Mouse (Mus musculus) cerebellum, adult 2 months (tissue): ENCODE results near the gene 4930558C23Rik. TPM values are rescaled to one million over a fixed set of nuclear protein-coding genes. Genes with fewer than 3 reads are reported as not detected.
"Not testable (repeated sequence)": the region's sequence is repeated elsewhere in the genome, so short reads cannot be mapped to it uniquely, and the experiment has no call there.

Source experiments
- DNase-seq, 2 experiments: peaks; one replicate each; pipeline ENCODE4 v3.0.0; 2021
- H3K27ac ChIP-seq: fragments of 200-500 bp; 2 replicates; pipeline ENCODE4 v1.5.1; 2012; ENCODE audit warnings: low read length, control low read depth, inconsistent platforms; ENCODE audit not compliant: insufficient read depth
- H3K27me3 ChIP-seq: fragments of 200-500 bp; 2 replicates; pipeline ENCODE4 v1.6.1; 2012; ENCODE audit warnings: inconsistent platforms, mild to moderate bottlenecking, low read length, moderate library complexity; ENCODE audit not compliant: control insufficient read depth, insufficient read depth
- H3K4me1 ChIP-seq: fragments of 200-500 bp; 2 replicates; pipeline ENCODE4 v1.6.1; 2011; ENCODE audit warnings: low read length; ENCODE audit not compliant: control insufficient read depth, insufficient read depth
- H3K4me3 ChIP-seq: fragments of 200-500 bp; replicated peaks from 2 replicates; pipeline ENCODE3; 2011; ENCODE audit warnings: mild to moderate bottlenecking, low read depth, low read length, control low read depth; ENCODE audit not compliant: insufficient read depth
- CTCF ChIP-seq: fragments of 200-500 bp; IDR thresholded peaks from 2 replicates; pipeline ENCODE4 v1.5.1; 2011; ENCODE audit warnings: low read depth, mild to moderate bottlenecking, control low read depth, low read length, moderate library complexity, borderline replicate concordance; ENCODE audit not compliant: insufficient read depth
- POLR2A ChIP-seq: fragments of 200-500 bp; IDR thresholded peaks from 2 replicates; pipeline ENCODE4 v1.6.1; 2011; ENCODE audit warnings: low read length, control low read depth, borderline replicate concordance; ENCODE audit not compliant: insufficient read depth
- WGBS: fragments of 180-500 bp; shearing (Covaris S2); methylation state at CpG from one replicate; pipeline ENCODE4 v1.1.7; 2018; 5-methylcytosine and 5-hydroxymethylcytosine counted together
- polyA plus RNA-seq: library from polyadenylated mRNA; depleted of rRNA; stranded (reverse); fragments of >200 nt; gene quantifications from 2 replicates; pipeline ENCODE4 v1.2.3, GENCODE M21; 2012

4930558C23Rik gene
- polyA plus RNA-seq, 1 experiment = not detected

DNA sequence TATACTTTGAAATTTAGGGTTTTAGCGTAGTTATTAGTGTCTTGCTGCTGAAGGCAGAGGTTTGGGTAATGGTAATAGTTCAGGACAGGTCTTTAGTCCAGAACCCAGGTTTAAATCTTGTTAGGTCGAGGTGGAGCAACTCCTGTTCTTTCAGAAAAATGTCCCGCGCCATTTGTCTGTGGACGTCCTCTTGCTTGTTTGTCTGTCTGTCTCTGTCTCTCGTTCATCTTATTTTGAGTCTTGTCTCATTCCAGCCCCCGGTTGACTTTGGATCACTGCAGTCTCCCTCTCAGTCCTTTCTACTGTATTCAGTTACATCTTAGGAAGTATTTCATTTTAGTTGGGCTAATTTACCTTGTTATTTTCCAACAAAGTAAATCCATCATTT, 32.3 kb upstream of the 4930558C23Rik start:
- Histone ChIP-seq H3K27me3 (no peaks in the 10 kb centered on the region), H3K4me1 (peaks cover 3% of the 10 kb centered on the region; the same call in 1 of the 2 replicates), H3K27ac (no peak overlapping the region), H3K4me3 (peak overlapping the region; percentile 85)
- DNase-seq = no peak
- under 1% methylated on average over 7 of the region's 7 CpGs for WGBS
- TF ChIP-seq CTCF (no peak), POLR2A (no peak)

DNA sequence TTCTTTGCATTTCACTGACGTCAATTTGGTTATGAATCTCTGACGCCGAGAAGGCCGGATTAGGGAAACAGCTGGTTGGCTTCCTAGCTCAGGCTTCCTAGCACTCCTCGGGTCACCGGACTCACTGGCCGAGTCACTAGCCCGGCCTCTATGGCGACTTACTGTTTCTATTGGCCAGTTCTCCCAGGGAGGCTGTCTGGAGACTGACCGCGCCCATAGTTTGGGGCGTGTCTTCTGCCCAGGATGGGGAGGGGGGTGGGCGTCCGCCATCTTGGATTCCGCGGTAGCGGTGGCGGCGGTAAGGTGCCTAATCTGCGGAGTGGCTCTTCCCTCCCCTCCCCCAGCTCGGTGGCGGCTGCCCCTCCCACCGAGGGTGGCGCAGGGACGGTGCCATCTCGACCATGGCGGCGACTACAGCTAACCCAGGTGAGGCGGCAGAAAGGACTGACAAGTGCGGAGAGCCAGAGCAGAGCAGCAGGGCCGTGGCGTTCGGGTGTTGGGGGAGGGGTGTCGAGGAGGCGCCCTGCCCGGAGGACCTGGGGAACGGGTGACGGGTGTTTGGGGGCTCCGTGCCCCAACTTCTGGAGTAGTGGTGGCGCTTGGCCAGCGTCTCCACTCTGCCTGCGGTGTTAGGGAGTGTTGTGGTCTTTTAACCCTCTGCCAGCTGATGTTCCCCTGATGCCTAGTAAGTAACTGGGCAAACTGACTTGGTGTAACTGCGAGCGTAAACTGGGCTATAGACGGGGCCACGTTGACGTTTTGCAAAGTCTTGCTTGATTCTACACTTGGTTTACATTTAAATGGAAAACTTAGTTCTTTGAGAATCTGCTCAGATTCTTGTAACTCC, 31.7 kb upstream of the 4930558C23Rik start, which contains the start of gene Arnt:
Gene Arnt, plus strand, starts transcription at position 253 of the 847 bp plus-strand sequence.
- Histone ChIP-seq H3K27ac (peak within 1 kb of the TSS; percentile 42), H3K4me3 (peak within 1 kb of the TSS; percentile 85), H3K4me1 (peaks cover 3% of the 10 kb centered on the region; the same call in 1 of the 2 replicates), H3K27me3 (no peaks in the 10 kb centered on the region)
- peak; percentile 86 for TF ChIP-seq POLR2A
- no peak for TF ChIP-seq CTCF
- WGBS = under 1% methylated on average over 47 of the region's 47 CpGs
- DNase-seq = peak; percentile 90 to 95

DNA sequence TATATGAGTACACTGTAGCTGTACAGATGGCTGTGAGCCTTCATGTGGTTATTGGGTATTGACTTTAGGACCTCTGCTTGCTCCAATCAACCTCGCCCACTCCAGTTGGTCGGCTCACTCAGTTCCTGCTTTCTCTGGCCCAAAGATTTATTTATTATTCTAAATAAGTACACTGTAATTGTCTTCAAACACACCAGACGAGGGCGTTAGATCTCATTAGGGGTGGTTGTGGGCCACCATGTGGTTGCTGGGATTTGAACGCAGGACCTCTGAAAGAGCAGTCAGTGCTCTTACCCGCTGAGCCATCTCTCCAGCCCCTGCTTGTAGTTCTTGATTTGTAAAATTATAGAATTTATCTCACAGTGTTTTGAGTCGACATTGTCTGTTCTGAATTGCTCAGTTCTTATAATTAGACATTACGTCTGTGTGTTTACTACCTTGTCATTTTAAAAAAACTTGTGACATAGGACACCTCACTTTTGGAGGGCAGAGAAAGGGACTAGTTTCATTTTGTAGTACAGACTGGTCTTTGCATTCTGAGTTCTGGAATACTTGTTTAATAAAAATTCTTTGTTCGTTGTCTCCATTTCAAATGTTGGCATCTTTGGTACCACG, 30.8 kb upstream of the 4930558C23Rik start:
- WGBS = 77% methylated on average over 10 of the region's 10 CpGs
- TF ChIP-seq POLR2A = no peak
- no peak for TF ChIP-seq CTCF
- H3K27ac ChIP-seq = no peak overlapping the region
- no peaks in the 10 kb centered on the region for H3K27me3 ChIP-seq
- no peak for DNase-seq
- H3K4me3 ChIP-seq = peak overlapping the region; percentile 85
- H3K4me1 ChIP-seq = peaks cover 3% of the 10 kb centered on the region; the same call in 1 of the 2 replicates

DNA sequence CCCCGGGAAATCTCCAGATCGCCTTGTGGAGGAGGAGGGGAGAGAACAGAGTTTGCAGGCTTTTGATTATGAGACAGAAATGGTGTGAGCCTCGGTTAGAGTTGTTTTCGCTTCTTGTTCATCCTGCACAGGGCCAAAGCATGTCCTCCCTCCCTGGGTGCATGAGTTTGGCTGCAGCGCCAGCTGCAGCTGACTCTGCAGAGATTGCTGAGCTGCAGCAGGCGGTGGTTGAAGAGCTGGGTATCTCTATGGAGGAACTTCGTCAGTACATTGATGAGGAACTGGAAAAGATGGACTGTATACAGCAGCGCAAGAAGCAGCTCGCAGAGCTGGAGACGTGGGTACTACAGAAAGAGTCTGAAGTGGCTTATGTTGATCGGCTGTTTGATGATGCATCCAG, 25.8 kb upstream of the 4930558C23Rik start:
- H3K4me1 ChIP-seq, H3K27me3 ChIP-seq, DNase-seq, H3K4me3 ChIP-seq, H3K27ac ChIP-seq: not testable (repeated sequence)
- 74% methylated on average over 5 of the region's 11 CpGs for WGBS

DNA sequence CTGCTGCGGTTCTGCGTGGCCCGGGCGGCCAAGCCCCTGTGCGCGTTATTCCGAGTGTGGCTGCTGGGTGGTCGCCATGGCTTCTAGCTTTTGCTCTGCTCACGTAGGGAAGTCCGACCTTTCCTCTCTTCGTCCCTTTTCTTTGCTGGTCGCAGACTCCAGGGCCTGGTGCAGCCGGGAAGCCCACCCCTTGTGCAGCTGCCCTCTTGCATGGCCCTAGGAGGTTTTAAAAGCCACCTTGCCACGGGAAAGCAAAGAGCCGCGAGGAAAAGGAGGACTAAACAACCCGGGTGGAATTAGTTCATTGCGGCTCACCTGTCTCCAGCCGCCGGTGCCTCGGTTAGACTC, 25.2 kb upstream of the 4930558C23Rik start:
- H3K27me3 ChIP-seq, H3K4me1 ChIP-seq, H3K27ac ChIP-seq: not testable (repeated sequence)
- DNase-seq = peak; percentile 19 to 45
- peak overlapping the region; percentile 48 for H3K4me3 ChIP-seq
- 26% methylated on average over 16 of the region's 21 CpGs for WGBS

DNA sequence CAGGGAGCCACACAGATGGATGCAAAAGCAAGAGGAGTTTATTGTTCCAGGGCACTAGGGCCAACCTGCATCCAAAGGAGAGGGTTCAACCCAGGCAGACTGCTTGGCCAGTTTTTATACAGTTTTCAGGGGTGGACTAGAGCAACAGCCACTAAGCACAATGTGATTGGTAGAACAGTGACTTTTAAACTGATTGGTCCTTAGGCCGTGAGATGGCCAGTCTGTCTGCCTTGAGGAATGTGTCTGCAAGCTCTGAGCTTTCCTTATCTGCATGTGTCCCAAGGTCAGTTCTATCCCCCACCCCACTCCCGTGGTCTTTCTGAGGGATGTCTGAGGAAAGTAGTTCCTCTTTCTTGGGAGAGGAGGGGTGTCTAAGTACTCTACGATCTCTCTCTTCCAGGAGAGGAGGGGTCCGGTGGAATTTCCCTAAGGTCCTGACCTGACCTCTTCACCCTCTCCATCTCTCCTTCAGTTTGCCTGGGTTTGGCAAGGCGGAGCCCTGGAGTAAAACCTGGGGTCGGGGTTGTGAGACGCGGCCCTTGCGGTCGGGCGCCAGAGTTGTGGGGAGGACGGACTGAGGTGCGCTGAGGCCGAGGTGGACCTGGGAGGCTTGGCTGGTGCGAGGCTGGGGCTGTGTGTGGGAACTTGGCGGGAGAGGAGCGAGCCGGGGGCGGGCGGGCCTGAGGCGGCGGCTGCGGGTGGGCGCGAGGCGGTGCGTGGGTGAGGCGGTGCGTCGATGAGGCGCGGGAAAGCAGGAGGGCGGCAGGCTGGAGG, 24.7 kb upstream of the 4930558C23Rik start:
- H3K27me3 ChIP-seq, H3K4me3 ChIP-seq, DNase-seq, H3K4me1 ChIP-seq, H3K27ac ChIP-seq: not testable (repeated sequence)
- WGBS = 51% methylated on average over 18 of the region's 33 CpGs

DNA sequence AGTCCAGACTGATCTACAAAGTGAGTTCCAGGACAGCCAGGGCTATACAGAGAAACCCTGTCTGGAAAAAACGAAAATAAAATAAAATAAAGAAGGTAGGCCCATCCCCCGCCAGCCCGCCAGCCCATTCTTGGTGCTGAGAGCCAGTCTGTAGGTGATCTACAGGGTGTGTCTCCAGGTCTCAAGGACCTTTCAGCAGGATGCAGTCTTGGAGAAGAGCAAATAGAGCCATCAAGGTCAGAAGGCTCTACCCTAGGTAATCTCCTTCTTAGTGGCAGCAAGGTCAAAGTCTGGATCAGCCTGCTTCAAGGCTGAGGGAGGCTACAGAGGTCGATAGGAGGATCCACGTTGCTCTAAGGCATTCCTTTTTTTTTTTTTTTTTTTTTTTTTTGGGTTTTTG, 23.8 kb upstream of the 4930558C23Rik start:
- not testable (repeated sequence) for DNase-seq, H3K4me3 ChIP-seq, H3K27me3 ChIP-seq, H3K27ac ChIP-seq, H3K4me1 ChIP-seq
- WGBS = 82% methylated on average over 5 of the region's 5 CpGs

DNA sequence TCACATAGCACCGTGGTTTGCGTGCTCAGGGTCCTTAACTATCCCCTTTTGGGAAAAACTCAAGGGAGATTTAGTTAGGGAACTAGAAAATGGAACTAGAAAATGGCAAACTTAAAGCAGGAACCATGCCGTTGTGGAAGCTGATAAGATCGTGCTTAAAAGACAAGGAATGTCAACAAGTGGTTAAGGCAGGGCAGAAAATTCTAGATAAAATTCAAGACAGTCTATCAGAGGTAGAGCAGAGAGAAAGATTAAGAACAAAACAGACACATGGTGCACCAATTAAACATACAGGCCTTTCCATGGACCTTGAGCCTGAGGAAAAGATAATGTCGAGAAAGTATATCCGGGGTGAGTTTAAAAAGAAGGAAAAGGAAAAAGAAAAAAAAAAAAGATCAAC, 15.2 kb upstream of the 4930558C23Rik start:
- H3K27ac ChIP-seq = no peak overlapping the region
- H3K4me3 ChIP-seq = no peak overlapping the region
- DNase-seq = no peak
- WGBS = 92% methylated on average over 6 of the region's 6 CpGs
- H3K4me1 ChIP-seq = no peaks in the 10 kb centered on the region
- TF ChIP-seq POLR2A (no peak), CTCF (no peak)
- H3K27me3 ChIP-seq = no peaks in the 10 kb centered on the region
